Mouse (Mus musculus) lung, postnatal 0 days (tissue): ENCODE measurements at regions not wholly inside any gene's neighbourhood (a gene's known extent, or its start where the extent isn't known, plus 50 kb on each side); places are given as distances from the start of the nearest gene placed in this dataset.
A peak's percentile ranks its signal among the peaks of the same experiment; 100 is the strongest.

ENCODE experiments used
- ATAC-seq: fragments of 200-750 bp; cut with Nextera tagmentation; 2 replicates; pipeline ENCODE4 v1.8.0; 2017; ENCODE audit warnings: moderate library complexity
- DNase-seq: peaks from one replicate; pipeline ENCODE4 v3.0.0-alpha.2; 2016; ENCODE audit warnings: low spot score
- H3K27ac ChIP-seq: fragments of 300-500 bp; sonication (generic); 2 replicates; pipeline ENCODE4 v1.5.1; 2014; ENCODE audit warnings: antibody characterized with exemption, mild to moderate bottlenecking, low read length, mixed read lengths
- H3K27me3 ChIP-seq: fragments of 300-500 bp; sonication (generic); replicated peaks from 2 replicates; pipeline ENCODE4 v1.6.1; 2014; ENCODE audit warnings: low read length, mixed read lengths; ENCODE audit not compliant: insufficient read depth
- H3K36me3 ChIP-seq: fragments of 300-500 bp; sonication (generic); 2 replicates; pipeline ENCODE4 v1.6.1; 2014; ENCODE audit warnings: low read length, mixed read lengths; ENCODE audit not compliant: insufficient read depth
- H3K4me1 ChIP-seq: fragments of 300-500 bp; sonication (generic); 2 replicates; pipeline ENCODE4 v1.6.1; 2014; ENCODE audit warnings: antibody characterized with exemption, low read depth, low read length, mixed read lengths; ENCODE audit not compliant: insufficient read depth
- H3K4me2 ChIP-seq: fragments of 300-500 bp; sonication (generic); replicated peaks from 2 replicates; pipeline ENCODE4 v1.6.1; 2014; ENCODE audit warnings: low read depth, mild to moderate bottlenecking, low read length, moderate library complexity, mixed read lengths
- H3K4me3 ChIP-seq: fragments of 300-500 bp; sonication (generic); 2 replicates; pipeline ENCODE4 v1.5.1; 2014; ENCODE audit warnings: low read depth, low read length
- H3K9ac ChIP-seq: fragments of 300-500 bp; sonication (generic); replicated peaks from 2 replicates; pipeline ENCODE4 v1.6.1; 2014; ENCODE audit warnings: low read depth, mild to moderate bottlenecking
- H3K9me3 ChIP-seq: fragments of 300-500 bp; sonication (generic); 2 replicates; pipeline ENCODE4 v1.6.1; 2016; ENCODE audit warnings: low read length, mixed read lengths
- CTCF ChIP-seq: IDR thresholded peaks from 2 replicates; pipeline ENCODE4 v1.5.1; 2016; ENCODE audit warnings: antibody characterized with exemption, mild to moderate bottlenecking
- EP300 ChIP-seq: IDR thresholded peaks from 2 replicates; pipeline ENCODE4 v1.6.1; 2016; ENCODE audit warnings: antibody characterized with exemption, mild to moderate bottlenecking, control low read depth
- WGBS: fragments of 180-500 bp; shearing (Covaris S2); extraction: QIAGEN DNeasy Blood & Tissue Kit; methylation state at CpG from one replicate; pipeline ENCODE4 v1.1.7; 2014; 5-methylcytosine and 5-hydroxymethylcytosine counted together

DNA sequence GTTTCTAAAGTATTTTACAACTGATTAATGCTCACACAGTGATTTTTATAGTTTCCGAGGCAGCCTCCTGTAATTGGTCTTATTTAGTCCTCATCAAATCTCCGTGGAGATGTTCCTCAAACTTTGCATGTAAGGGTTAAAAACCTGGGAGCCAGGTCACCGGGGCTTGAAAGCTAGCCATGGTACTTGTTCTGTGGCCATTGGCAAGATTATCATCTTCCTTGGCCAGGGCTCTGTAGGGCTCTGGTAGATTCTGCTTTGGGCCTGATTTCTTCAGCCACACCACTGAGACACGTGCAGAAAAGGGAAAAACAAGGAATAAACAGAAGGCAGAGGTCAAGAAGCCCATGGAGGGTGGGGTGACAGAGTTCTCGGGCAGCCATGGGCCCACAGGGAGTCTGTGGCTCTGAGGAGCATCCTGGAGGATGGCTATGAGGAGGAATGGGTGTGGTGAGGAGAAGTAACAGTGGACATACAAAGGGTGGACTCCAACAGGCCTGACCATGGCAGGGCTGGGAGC, 50.7 kb upstream of the Eps8l3 start:
- H3K9me3 ChIP-seq = no peaks in the 10 kb centered on the region
- DNase-seq = no peak
- no peak for TF ChIP-seq EP300
- H3K4me3 ChIP-seq = no peak overlapping the region
- H3K4me1 ChIP-seq = no peaks in the 10 kb centered on the region
- H3K9ac ChIP-seq = no peak overlapping the region
- H3K27ac ChIP-seq = no peak overlapping the region
- no peak for ATAC-seq
- WGBS = 70% methylated on average over 5 of the region's 5 CpGs
- H3K36me3 ChIP-seq = no peaks in the 10 kb centered on the region
- H3K4me2 ChIP-seq = no peak overlapping the region
- no peaks in the 10 kb centered on the region for H3K27me3 ChIP-seq

DNA sequence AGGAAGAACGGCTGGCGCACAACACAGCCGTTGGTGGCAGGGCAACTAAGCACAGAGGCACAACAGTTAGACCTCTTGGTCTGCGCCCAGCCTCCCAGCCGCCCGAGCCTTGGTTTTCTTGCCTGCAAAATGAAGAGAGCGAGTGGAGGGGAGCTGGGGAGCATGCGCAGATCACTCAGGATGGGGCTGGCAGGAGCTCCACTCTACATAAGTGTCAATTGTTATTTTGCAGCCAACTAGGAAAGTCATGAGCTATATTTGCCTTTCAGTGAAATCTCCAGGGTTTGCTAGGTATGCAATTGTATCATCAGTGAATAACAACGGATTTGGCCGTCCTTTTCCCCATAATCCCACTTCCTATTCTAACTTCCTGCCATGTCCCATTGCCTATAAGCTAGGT, 51.6 kb upstream of the Eps8l3 start:
- ATAC-seq = peak; percentile 36; the same call in 1 of the 2 replicates
- H3K4me3 ChIP-seq = no peak overlapping the region
- peak; percentile 51 for DNase-seq
- TF ChIP-seq CTCF (no peak), EP300 (no peak)
- H3K9ac ChIP-seq = no peak overlapping the region
- no peaks in the 10 kb centered on the region for H3K4me1 ChIP-seq
- no peaks in the 10 kb centered on the region for H3K27me3 ChIP-seq
- H3K36me3 ChIP-seq = no peaks in the 10 kb centered on the region
- H3K27ac ChIP-seq = no peak overlapping the region
- WGBS = 67% methylated on average over 10 of the region's 10 CpGs
- H3K4me2 ChIP-seq = no peak overlapping the region
- no peaks in the 10 kb centered on the region for H3K9me3 ChIP-seq

DNA sequence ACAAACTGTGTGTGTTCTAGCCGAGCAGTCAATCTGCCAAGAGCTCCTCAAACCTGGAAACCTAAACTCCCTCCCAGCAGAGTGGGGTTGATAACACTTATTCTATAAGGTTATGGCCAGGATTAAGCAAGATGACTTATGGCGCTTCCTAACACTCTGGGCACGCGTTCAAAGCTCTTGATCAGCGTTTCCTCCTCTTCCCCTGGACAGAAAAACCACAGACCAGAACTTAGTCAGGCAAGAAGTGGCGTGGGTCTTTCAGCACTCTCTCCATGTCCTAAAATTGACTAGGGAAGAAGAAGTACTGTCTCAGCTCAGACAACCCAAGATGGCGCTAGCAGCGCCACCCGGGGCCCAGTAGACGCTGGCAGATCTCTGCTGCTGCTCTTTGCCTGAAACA, 52.7 kb upstream of the Eps8l3 start:
- Histone ChIP-seq H3K4me1 (no peaks in the 10 kb centered on the region), H3K9me3 (no peaks in the 10 kb centered on the region), H3K36me3 (no peaks in the 10 kb centered on the region), H3K27me3 (no peaks in the 10 kb centered on the region), H3K4me2 (no peak overlapping the region), H3K4me3 (no peak overlapping the region), H3K27ac (no peak overlapping the region), H3K9ac (no peak overlapping the region)
- DNase-seq = no peak
- WGBS = 63% methylated on average over 10 of the region's 10 CpGs
- TF ChIP-seq CTCF = no peak
- no peak for TF ChIP-seq EP300
- ATAC-seq = no peak

DNA sequence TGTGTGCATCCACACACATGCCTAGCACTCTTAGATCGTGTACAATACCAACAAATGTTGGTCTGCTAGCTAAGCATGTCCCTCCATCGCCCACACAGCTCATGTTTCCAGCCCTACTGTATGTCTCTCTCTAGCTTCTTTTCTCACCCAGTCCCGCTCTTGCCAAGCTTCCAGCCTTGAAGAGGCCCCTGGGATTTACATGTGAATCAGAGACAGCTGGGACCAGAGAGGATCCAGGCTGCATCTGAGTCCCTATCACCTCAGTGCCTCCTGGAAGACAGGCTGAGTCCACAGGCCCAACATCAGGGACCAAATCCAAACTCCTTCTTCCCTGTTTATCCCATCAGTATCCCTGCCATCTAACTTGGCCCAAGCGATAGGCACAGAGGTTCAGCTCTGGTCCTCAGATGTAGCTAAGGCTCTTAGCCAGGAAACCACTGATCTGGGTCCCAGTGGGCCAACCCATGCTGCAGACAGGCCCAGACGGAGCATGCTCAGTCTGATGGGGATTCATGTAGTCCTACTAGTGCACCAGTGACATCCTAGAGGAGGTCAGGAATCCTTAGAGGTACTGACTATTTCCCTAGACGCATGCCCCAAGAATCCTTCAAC, 53.3 kb upstream of the Eps8l3 start:
- H3K9ac ChIP-seq = no peak overlapping the region
- no peak overlapping the region for H3K4me3 ChIP-seq
- 87% methylated on average over 6 of the region's 6 CpGs for WGBS
- H3K27ac ChIP-seq = no peak overlapping the region
- no peaks in the 10 kb centered on the region for H3K36me3 ChIP-seq
- H3K4me2 ChIP-seq = no peak overlapping the region
- no peak for DNase-seq
- ATAC-seq = no peak
- H3K27me3 ChIP-seq = no peaks in the 10 kb centered on the region
- H3K4me1 ChIP-seq = no peaks in the 10 kb centered on the region
- TF ChIP-seq CTCF (no peak), EP300 (no peak)
- no peaks in the 10 kb centered on the region for H3K9me3 ChIP-seq

DNA sequence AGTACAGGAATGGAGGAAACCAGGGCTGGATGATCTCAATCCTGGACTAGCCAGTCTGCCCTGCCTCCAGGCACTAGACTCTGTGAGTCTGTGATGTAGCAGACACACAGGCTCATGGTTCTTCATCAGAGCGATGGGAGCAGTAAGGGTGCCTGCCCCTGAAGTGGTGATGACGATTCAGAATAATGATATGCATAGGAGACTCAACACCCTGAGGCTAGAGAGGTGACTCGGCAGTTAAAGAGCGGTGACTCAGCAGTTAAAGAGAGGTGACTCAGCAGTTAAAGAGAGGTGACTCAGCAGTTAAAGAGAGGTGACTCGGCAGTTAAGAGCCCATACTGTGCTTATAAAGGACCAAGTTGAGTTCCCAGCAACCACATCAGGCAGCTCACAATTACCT, 53.9 kb upstream of the Eps8l3 start:
- DNase-seq = no peak
- H3K27me3 ChIP-seq = no peaks in the 10 kb centered on the region
- WGBS = 80% methylated on average over 5 of the region's 5 CpGs
- H3K9ac ChIP-seq = no peak overlapping the region
- H3K27ac ChIP-seq = no peak overlapping the region
- no peaks in the 10 kb centered on the region for H3K9me3 ChIP-seq
- ATAC-seq = no peak
- TF ChIP-seq EP300 (no peak), CTCF (no peak)
- no peaks in the 10 kb centered on the region for H3K4me1 ChIP-seq
- H3K4me3 ChIP-seq = no peak overlapping the region
- H3K36me3 ChIP-seq = no peaks in the 10 kb centered on the region
- no peak overlapping the region for H3K4me2 ChIP-seq

DNA sequence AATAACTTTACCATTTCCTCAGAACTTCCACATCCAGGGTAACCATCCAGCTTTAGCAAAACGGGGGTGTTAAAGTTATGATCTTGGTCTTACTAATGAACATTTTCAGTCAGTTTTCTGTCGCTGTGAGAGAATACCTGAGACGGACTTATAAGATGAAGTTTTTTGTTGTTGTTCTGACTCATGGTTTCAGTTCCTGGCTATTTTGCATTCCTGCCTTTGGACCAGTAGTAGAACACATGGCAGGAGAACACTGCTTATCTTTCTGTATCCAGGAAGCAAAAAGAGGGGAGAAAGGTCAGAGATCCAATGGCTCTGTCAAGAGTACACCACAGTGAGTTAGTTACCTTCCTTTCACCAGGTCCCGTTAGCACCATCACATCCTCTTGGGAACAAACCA, 54.5 kb upstream of the Eps8l3 start:
- Histone ChIP-seq H3K4me3 (no peak overlapping the region), H3K4me1 (no peaks in the 10 kb centered on the region), H3K4me2 (no peak overlapping the region), H3K9me3 (no peaks in the 10 kb centered on the region), H3K27ac (no peak overlapping the region), H3K9ac (no peak overlapping the region), H3K36me3 (no peaks in the 10 kb centered on the region), H3K27me3 (no peaks in the 10 kb centered on the region)
- DNase-seq = no peak
- no peak for ATAC-seq
- 73% methylated on average over 4 of the region's 4 CpGs for WGBS
- no peak for TF ChIP-seq CTCF
- no peak for TF ChIP-seq EP300

DNA sequence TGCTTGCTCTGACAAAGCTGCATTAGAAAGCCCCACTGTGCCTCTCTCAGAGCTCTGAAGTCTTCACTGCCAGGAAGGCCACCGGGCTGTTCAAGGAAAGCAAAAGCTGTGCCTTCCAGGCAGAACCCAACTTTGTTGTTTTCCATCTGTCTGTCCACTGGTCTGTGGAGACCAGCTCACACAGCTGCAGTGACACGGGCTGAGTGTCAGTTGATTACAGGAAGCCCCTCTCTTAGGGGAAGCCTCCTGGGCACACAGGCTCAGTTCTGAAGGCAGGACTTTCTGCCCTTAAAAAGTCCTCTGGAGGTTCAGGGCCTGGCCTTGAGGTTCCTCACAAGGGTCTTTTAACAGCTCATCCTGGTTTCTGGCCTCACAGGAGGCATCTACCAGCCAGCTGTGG, 55.1 kb upstream of the Eps8l3 start:
- Histone ChIP-seq H3K4me1 (no peaks in the 10 kb centered on the region), H3K4me2 (no peak overlapping the region), H3K27me3 (no peaks in the 10 kb centered on the region), H3K36me3 (no peaks in the 10 kb centered on the region), H3K9me3 (no peaks in the 10 kb centered on the region), H3K9ac (no peak overlapping the region), H3K27ac (no peak overlapping the region), H3K4me3 (no peak overlapping the region)
- 57% methylated on average over 2 of the region's 2 CpGs for WGBS
- TF ChIP-seq CTCF (no peak), EP300 (no peak)
- ATAC-seq = no peak
- no peak for DNase-seq
